Mouse (Mus musculus): ENCODE results near the gene Nup37. TPM values are rescaled to one million over a fixed set of nuclear protein-coding genes. Genes with fewer than 3 reads are reported as not detected.

Nup37 gene
- total and polyA plus RNA-seq, 2 experiments from 2014 or later = 10.6 to 17.8 TPM

DNA sequence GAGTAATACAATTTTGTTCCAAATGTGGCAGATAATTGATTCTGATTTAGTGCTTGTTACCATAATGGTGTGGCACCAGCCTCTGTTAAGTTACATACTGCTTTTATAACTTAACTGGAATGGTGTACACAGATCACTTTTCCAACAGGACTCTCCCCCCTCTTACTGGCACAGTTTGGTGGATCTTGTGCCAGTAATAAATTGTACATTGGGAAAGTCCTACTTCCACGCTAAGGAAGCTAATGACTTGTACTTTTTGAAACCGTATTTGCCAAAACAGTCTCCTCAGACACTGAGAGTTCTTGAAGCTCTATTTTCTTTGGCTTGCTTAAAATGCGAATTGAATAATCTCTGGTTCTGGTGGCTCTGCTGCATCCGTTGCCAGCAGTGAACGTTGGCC lies 78.6 kb downstream of the Nup37 start:
- Histone ChIP-seq H3K27ac (no peak overlapping the region), H3K4me3 (ENCODE audit: low read length) (no peak overlapping the region), H3K9ac (replicated peaks; ENCODE audit: low read length) (no peak overlapping the region), H3K36me3 (ENCODE audit: insufficient read depth, low read length) (peaks cover 6% of the 10 kb centered on the region; the same call in 1 of the 2 replicates), H3K9me3 (ENCODE audit: low read length) (no peaks in the 10 kb centered on the region), H3K4me2 (ENCODE audit: low read depth, low read length) (no peak overlapping the region), H3K27me3 (ENCODE audit: insufficient read depth, low read length) (no peaks in the 10 kb centered on the region), H3K4me1 (ENCODE audit: insufficient read depth, low read length) (no peaks in the 10 kb centered on the region)
- DNase-seq (ENCODE audit: low spot score) (no peak), ATAC-seq (no peak)
- TF ChIP-seq CTCF (IDR thresholded peaks at IDR 0.05; ENCODE audit: low read depth) = no peak
- WGBS = 76% methylated on average over 5 of the region's 5 CpGs

DNA sequence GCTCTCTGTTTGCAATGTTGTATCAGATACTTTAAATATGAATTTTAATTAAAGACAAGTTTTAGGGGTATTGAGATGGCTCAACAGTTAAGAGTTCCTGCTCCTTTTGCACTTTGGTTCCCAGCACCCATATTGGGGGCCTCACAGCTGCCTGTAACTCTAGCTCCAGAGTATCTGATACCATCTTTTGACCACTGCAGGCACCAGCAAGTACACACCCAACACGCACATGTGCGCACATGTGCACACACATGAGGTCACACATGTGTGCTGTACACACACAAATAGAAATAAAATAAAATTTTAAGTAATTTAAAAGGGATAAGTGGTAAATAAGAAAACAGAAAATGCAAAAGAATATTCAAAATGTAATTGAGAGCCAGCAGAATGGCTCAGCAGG lies 81.2 kb downstream of the Nup37 start:
- ATAC-seq = no peak
- no peak for DNase-seq (ENCODE audit: low spot score)
- H3K4me2 ChIP-seq (ENCODE audit: low read depth, low read length) = no peak overlapping the region
- WGBS = 97% methylated on average over 2 of the region's 2 CpGs
- H3K4me1 ChIP-seq (ENCODE audit: insufficient read depth, low read length) = no peaks in the 10 kb centered on the region
- no peaks in the 10 kb centered on the region for H3K27me3 ChIP-seq (ENCODE audit: insufficient read depth, low read length)
- no peak overlapping the region for H3K9ac ChIP-seq (replicated peaks; ENCODE audit: low read length)
- no peaks in the 10 kb centered on the region for H3K9me3 ChIP-seq (ENCODE audit: low read length)
- peaks cover 6% of the 10 kb centered on the region; the same call in 1 of the 2 replicates for H3K36me3 ChIP-seq (ENCODE audit: insufficient read depth, low read length)
- H3K27ac ChIP-seq = no peak overlapping the region
- H3K4me3 ChIP-seq (ENCODE audit: low read length) = no peak overlapping the region
- TF ChIP-seq CTCF (IDR thresholded peaks at IDR 0.05; ENCODE audit: low read depth) = no peak

Other genes with a start within 250 kb of the Nup37 start
- not detected in 2 replicates for gene Pmch, start 55.9 kb upstream of the Nup37 start, total RNA-seq (2014; rRNA removed)
- gene Pmch, start 55.9 kb upstream of the Nup37 start, polyA plus RNA-seq (2015; fragmentation: Nextera tagmentation; extraction: Ambion mirVana) = 0.36 TPM in 1 of 2 replicates, not detected in the other
- 3.3 and 5.5 TPM in 2 replicates for gene Parpbp, start 51 bp upstream of the Nup37 start, total RNA-seq (2014; rRNA removed)
- gene Parpbp, start 51 bp upstream of the Nup37 start, polyA plus RNA-seq (2015; fragmentation: Nextera tagmentation; extraction: Ambion mirVana) = 1.3 and 1.6 TPM in 2 replicates
- gene Washc3, start 54.1 kb downstream of the Nup37 start, total RNA-seq (2014; rRNA removed) = 11.6 and 14.7 TPM in 2 replicates
- 45.0 and 45.8 TPM in 2 replicates for gene Washc3, start 54.1 kb downstream of the Nup37 start, polyA plus RNA-seq (2015; fragmentation: Nextera tagmentation; extraction: Ambion mirVana)
- 0.18 and 0.42 TPM in 2 replicates for gene Dram1, start 232.1 kb downstream of the Nup37 start, total RNA-seq (2014; rRNA removed)
- gene Dram1, start 232.1 kb downstream of the Nup37 start, polyA plus RNA-seq (2015; fragmentation: Nextera tagmentation; extraction: Ambion mirVana) = 0.51 and 0.62 TPM in 2 replicates
- 40.5 and 41.2 TPM in 2 replicates for gene Gnptab, start 232.1 kb downstream of the Nup37 start, total RNA-seq (2014; rRNA removed)
- gene Gnptab, start 232.1 kb downstream of the Nup37 start, polyA plus RNA-seq (2015; fragmentation: Nextera tagmentation; extraction: Ambion mirVana) = 17.9 and 19.0 TPM in 2 replicates

Data from hindbrain, postnatal 0 days (tissue).